Mouse (Mus musculus) heart, postnatal 0 days (tissue): ENCODE results near the gene Rnf11.

Experiments used
- CTCF ChIP-seq: IDR thresholded peaks from 2 replicates; pipeline ENCODE4 v1.5.1; 2016; ENCODE audit warnings: antibody characterized with exemption, control low read depth, low read depth
- EP300 ChIP-seq: IDR thresholded peaks from 2 replicates; pipeline ENCODE4 v1.6.1; 2016; ENCODE audit warnings: antibody characterized with exemption, low read depth

GRCm38 (mm10) chr4:109419017-109419416, 65.5 kb downstream of the Rnf11 start:
- TF ChIP-seq CTCF (no peak), EP300 (no peak)
